Mouse (Mus musculus) kidney, embryonic 15.5 days (tissue): ENCODE measurements around the gene Cpa1. TPM values are rescaled to one million over a fixed set of nuclear protein-coding genes. Genes with fewer than 3 reads are reported as not detected.
A peak's percentile ranks its signal among the peaks of the same experiment; 100 is the strongest.

Experiments used
- ATAC-seq: fragments of 200-750 bp; cut with Nextera tagmentation; replicated peaks from 2 replicates; pipeline ENCODE4 v1.8.0; 2017; ENCODE audit warnings: moderate TSS enrichment; ENCODE audit not compliant: low FRiP score
- H3K27ac ChIP-seq: fragments of 300-500 bp; sonication (generic); 2 replicates; pipeline ENCODE4 v1.5.1; 2015; ENCODE audit warnings: mild to moderate bottlenecking, inconsistent platforms
- H3K27me3 ChIP-seq: fragments of 300-500 bp; sonication (generic); 2 replicates; pipeline ENCODE4 v1.6.1; 2015; ENCODE audit warnings: inconsistent platforms
- H3K36me3 ChIP-seq: fragments of 300-500 bp; sonication (generic); 2 replicates; pipeline ENCODE4 v1.6.1; 2015; ENCODE audit warnings: inconsistent platforms
- H3K4me1 ChIP-seq: fragments of 300-500 bp; sonication (generic); 2 replicates; pipeline ENCODE4 v1.6.1; 2015; ENCODE audit warnings: inconsistent platforms
- H3K4me2 ChIP-seq: fragments of 300-500 bp; sonication (generic); 2 replicates; pipeline ENCODE4 v1.6.1; 2015; ENCODE audit warnings: moderate library complexity, mild to moderate bottlenecking, inconsistent platforms
- H3K4me3 ChIP-seq: fragments of 300-500 bp; sonication (generic); replicated peaks from 2 replicates; pipeline ENCODE4 v1.5.1; 2015; ENCODE audit warnings: mild to moderate bottlenecking, inconsistent platforms
- H3K9ac ChIP-seq: fragments of 300-500 bp; sonication (generic); 2 replicates; pipeline ENCODE4 v1.6.1; 2015; ENCODE audit warnings: mild to moderate bottlenecking, inconsistent platforms
- H3K9me3 ChIP-seq: fragments of 300-500 bp; sonication (generic); replicated peaks from 2 replicates; pipeline ENCODE4 v1.6.1; 2016; ENCODE audit warnings: inconsistent platforms
- WGBS: fragments of 180-500 bp; shearing (Covaris S2); methylation state at CpG from one replicate; pipeline ENCODE4 v1.1.7; 2015; ENCODE audit warnings: mixed read lengths; 5-methylcytosine and 5-hydroxymethylcytosine counted together
- polyA plus RNA-seq: library from polyadenylated mRNA; unstranded; fragments of >200 nt; fragmentation: Nextera tagmentation; extraction: Ambion mirVana; gene quantifications from 2 replicates; pipeline ENCODE4 v1.2.1, GENCODE M21; 2015

The Cpa1 gene
- polyA plus RNA-seq, 1 experiment from 2014 or later, result 3.0 TPM

GRCm38 (mm10) chr6:30654932-30655331, 15.9 kb downstream of the Cpa1 start:
- peaks cover 53% of the 10 kb centered on the region for H3K4me1 ChIP-seq
- no peak for ATAC-seq
- no peaks in the 10 kb centered on the region for H3K27me3 ChIP-seq
- no peak overlapping the region for H3K4me2 ChIP-seq
- peak overlapping the region; percentile 92 for H3K27ac ChIP-seq
- no peaks in the 10 kb centered on the region for H3K36me3 ChIP-seq
- no peaks in the 10 kb centered on the region for H3K9me3 ChIP-seq
- H3K9ac ChIP-seq, result no peak overlapping the region
- WGBS, result 74% methylated on average over 3 of the region's 3 CpGs
- no peak overlapping the region for H3K4me3 ChIP-seq

GRCm38 (mm10) chr6:30657279-30657678, 18.3 kb downstream of the Cpa1 start:
- WGBS, result 77% methylated on average over 12 of the region's 12 CpGs
- H3K36me3 ChIP-seq, result no peaks in the 10 kb centered on the region
- peaks cover 55% of the 10 kb centered on the region for H3K4me1 ChIP-seq
- H3K9ac ChIP-seq, result no peak overlapping the region
- H3K4me3 ChIP-seq, result no peak overlapping the region
- no peak for ATAC-seq
- no peak overlapping the region for H3K4me2 ChIP-seq
- no peaks in the 10 kb centered on the region for H3K27me3 ChIP-seq
- no peaks in the 10 kb centered on the region for H3K9me3 ChIP-seq
- H3K27ac ChIP-seq, result peak overlapping the region; percentile 92

- ATAC-seq, result no peak
- 58% methylated on average over 9 of the region's 9 CpGs for WGBS
These were observed 19.6 kb downstream of the Cpa1 start for GRCm38 (mm10) chr6:30658619-30659018.

GRCm38 (mm10) chr6:30664776-30665175, 25.8 kb downstream of the Cpa1 start:
- Histone ChIP-seq H3K36me3 (no peaks in the 10 kb centered on the region; the same call in 1 of the 2 replicates), H3K9ac (no peak overlapping the region), H3K27me3 (no peaks in the 10 kb centered on the region), H3K4me2 (no peak overlapping the region), H3K27ac (peak overlapping the region; percentile 73), H3K9me3 (no peaks in the 10 kb centered on the region), H3K4me3 (no peak overlapping the region), H3K4me1 (peaks cover 38% of the 10 kb centered on the region)
- WGBS, result 74% methylated on average over 6 of the region's 6 CpGs
- no peak for ATAC-seq

More at GRCm38 (mm10) chr6:30658619-30659018, 19.6 kb downstream of the Cpa1 start:
- 0 out of 2 replicates have a peak overlapping the region, but pooled peaks have one; percentile 1 for H3K27ac ChIP-seq
- no peak overlapping the region for H3K9ac ChIP-seq
- H3K4me1 ChIP-seq, result peaks cover 44% of the 10 kb centered on the region
- H3K36me3 ChIP-seq, result no peaks in the 10 kb centered on the region
- H3K4me2 ChIP-seq, result no peak overlapping the region
- H3K4me3 ChIP-seq, result no peak overlapping the region
- H3K27me3 ChIP-seq, result no peaks in the 10 kb centered on the region
- no peaks in the 10 kb centered on the region for H3K9me3 ChIP-seq

- no peaks in the 10 kb centered on the region for H3K9me3 ChIP-seq
- no peak for ATAC-seq
- WGBS, result 67% methylated on average over 4 of the region's 4 CpGs
- H3K36me3 ChIP-seq, result no peaks in the 10 kb centered on the region; the same call in 1 of the 2 replicates
- peak overlapping the region; percentile 73 for H3K27ac ChIP-seq
- H3K27me3 ChIP-seq, result no peaks in the 10 kb centered on the region
- H3K4me2 ChIP-seq, result no peak overlapping the region
- H3K9ac ChIP-seq, result no peak overlapping the region
- H3K4me3 ChIP-seq, result no peak overlapping the region
- H3K4me1 ChIP-seq, result peaks cover 40% of the 10 kb centered on the region
These were observed 26.3 kb downstream of the Cpa1 start for GRCm38 (mm10) chr6:30665296-30665695.

GRCm38 (mm10) chr6:30666043-30666442, 27.0 kb downstream of the Cpa1 start:
- 45% methylated on average over 6 of the region's 6 CpGs for WGBS
- H3K9me3 ChIP-seq, result no peaks in the 10 kb centered on the region
- peak overlapping the region; percentile 73 for H3K27ac ChIP-seq
- H3K4me2 ChIP-seq, result no peak overlapping the region
- no peak for ATAC-seq
- H3K4me1 ChIP-seq, result peaks cover 39% of the 10 kb centered on the region
- no peaks in the 10 kb centered on the region for H3K27me3 ChIP-seq
- no peak overlapping the region for H3K9ac ChIP-seq
- H3K36me3 ChIP-seq, result no peaks in the 10 kb centered on the region; the same call in 1 of the 2 replicates
- no peak overlapping the region for H3K4me3 ChIP-seq

GRCm38 (mm10) chr6:30667585-30667984, 28.6 kb downstream of the Cpa1 start:
- Histone ChIP-seq H3K4me1 (peaks cover 47% of the 10 kb centered on the region), H3K4me2 (no peak overlapping the region), H3K27ac (peak overlapping the region; percentile 56), H3K4me3 (no peak overlapping the region), H3K9me3 (no peaks in the 10 kb centered on the region), H3K27me3 (no peaks in the 10 kb centered on the region), H3K36me3 (no peaks in the 10 kb centered on the region; the same call in 1 of the 2 replicates), H3K9ac (no peak overlapping the region)
- no peak for ATAC-seq
- WGBS, result 47% methylated on average over 5 of the region's 5 CpGs

GRCm38 (mm10) chr6:30671696-30672095, 32.7 kb downstream of the Cpa1 start:
- no peak for ATAC-seq
- 0 out of 2 replicates have a peak overlapping the region, but pooled peaks have one; percentile 16 for H3K27ac ChIP-seq
- H3K4me3 ChIP-seq, result no peak overlapping the region
- H3K4me1 ChIP-seq, result peaks cover 58% of the 10 kb centered on the region
- no peaks in the 10 kb centered on the region for H3K27me3 ChIP-seq
- 77% methylated on average over 5 of the region's 5 CpGs for WGBS
- no peak overlapping the region for H3K9ac ChIP-seq
- H3K9me3 ChIP-seq, result no peaks in the 10 kb centered on the region
- no peaks in the 10 kb centered on the region; the same call in 1 of the 2 replicates for H3K36me3 ChIP-seq
- no peak overlapping the region for H3K4me2 ChIP-seq

- H3K4me1 ChIP-seq, result peaks cover 51% of the 10 kb centered on the region
- peak; percentile 55; the same call in 1 of the 2 replicates for ATAC-seq
These were observed 34.9 kb downstream of the Cpa1 start for GRCm38 (mm10) chr6:30673764-30674561.

GRCm38 (mm10) chr6:30674714-30675280, 35.8 kb downstream of the Cpa1 start:
- Histone ChIP-seq H3K4me3 (no peak overlapping the region), H3K4me2 (peak overlapping the region; percentile 44), H3K9me3 (no peaks in the 10 kb centered on the region), H3K36me3 (no peaks in the 10 kb centered on the region), H3K27me3 (no peaks in the 10 kb centered on the region), H3K9ac (peak overlapping the region; percentile 45; the same call in 1 of the 2 replicates), H3K27ac (peak overlapping the region; percentile 97), H3K4me1 (peaks cover 58% of the 10 kb centered on the region)
- ATAC-seq, result peak; percentile 34; the same call in 1 of the 2 replicates
- WGBS, result 46% methylated on average over 9 of the region's 9 CpGs

More at GRCm38 (mm10) chr6:30673764-30674561, 34.9 kb downstream of the Cpa1 start:
- Histone ChIP-seq H3K4me3 (no peak overlapping the region), H3K27me3 (no peaks in the 10 kb centered on the region), H3K9me3 (no peaks in the 10 kb centered on the region), H3K36me3 (no peaks in the 10 kb centered on the region; the same call in 1 of the 2 replicates), H3K9ac (no peak overlapping the region), H3K27ac (peak overlapping the region; percentile 97), H3K4me2 (peak overlapping the region; percentile 44)
- WGBS, result 21% methylated on average over 14 of the region's 14 CpGs

- H3K4me1 ChIP-seq, result peaks cover 61% of the 10 kb centered on the region
- peak overlapping the region; percentile 44 for H3K4me2 ChIP-seq
- H3K4me3 ChIP-seq, result no peak overlapping the region
- no peaks in the 10 kb centered on the region for H3K36me3 ChIP-seq
- H3K27me3 ChIP-seq, result no peaks in the 10 kb centered on the region
- no peaks in the 10 kb centered on the region for H3K9me3 ChIP-seq
- WGBS, result 23% methylated on average over 11 of the region's 11 CpGs
- peak overlapping the region; percentile 45 for H3K9ac ChIP-seq
- H3K27ac ChIP-seq, result peak overlapping the region; percentile 97
- peak; percentile 53; the same call in 1 of the 2 replicates for ATAC-seq
These were observed 36.3 kb downstream of the Cpa1 start for GRCm38 (mm10) chr6:30675281-30675771.

GRCm38 (mm10) chr6:30676506-30676905, 37.5 kb downstream of the Cpa1 start:
- Histone ChIP-seq H3K4me1 (peaks cover 66% of the 10 kb centered on the region), H3K9ac (no peak overlapping the region), H3K27me3 (no peaks in the 10 kb centered on the region), H3K27ac (0 out of 2 replicates have a peak overlapping the region, but pooled peaks have one; percentile 97), H3K4me3 (no peak overlapping the region), H3K36me3 (no peaks in the 10 kb centered on the region), H3K4me2 (no peak overlapping the region), H3K9me3 (no peaks in the 10 kb centered on the region)
- no peak for ATAC-seq
- WGBS, result 87% methylated on average over 6 of the region's 6 CpGs
